Comparison of ENCODE assay signal across 11 mouse cellular contexts in genomic region chr2:71636590-71636989, GRCm38 (mm10).
DNase-seq lines count a peak whose midpoint lies in the region; ATAC-seq and TF ChIP-seq lines count a peak whose summit lies in the region.
"Had no signal": no experiment of that assay in that cellular context is flagged by ENCODE, and none has a peak within 500 bp of the region (broad histone marks: within the 10 kb centered on the region; RNA-seq: fewer than 3 reads in every experiment).

No protein-coding gene starts in this region.

- H3K4me2 ChIP-seq in hindbrain, embryonic 11.5 days (replicated peaks; ENCODE audit: low read depth, low read length) = no peak overlapping the region
- peak overlapping the region; percentile 4; the same call in 1 of the 2 replicates for H3K4me2 ChIP-seq in midbrain, embryonic 16.5 days (ENCODE audit: low read length)
- H3K4me2 ChIP-seq: heart, embryonic 12.5 days; liver, embryonic 12.5 days had no signal

- 44% methylated on average over 4 of the region's 4 CpGs for WGBS in hindbrain, embryonic 11.5 days
- 20% methylated on average over 4 of the region's 4 CpGs for WGBS in midbrain, embryonic 16.5 days

- no peak overlapping the region for H3K27ac ChIP-seq in hindbrain, embryonic 11.5 days (ENCODE audit: low read depth, low read length)
- peak overlapping the region; percentile 44; the same call in 1 of the 2 replicates for H3K27ac ChIP-seq in midbrain, embryonic 16.5 days (ENCODE audit: low read length)
- no peak overlapping the region for H3K27ac ChIP-seq in left cerebral cortex, adult 2 months
- H3K27ac ChIP-seq: liver, embryonic 12.5 days; macrophage had no signal

- intact Hi-C loops in left cerebral cortex, adult 2 months (cut with DNase I) = no loop called here

- no peaks in the 10 kb centered on the region for H3K27me3 ChIP-seq in hindbrain, embryonic 11.5 days (ENCODE audit: control insufficient read depth, insufficient read depth, low read length)
- H3K27me3 ChIP-seq in midbrain, embryonic 16.5 days (ENCODE audit: control insufficient read depth, insufficient read depth, low read depth, low read length) = no peaks in the 10 kb centered on the region
- H3K27me3 ChIP-seq: heart, embryonic 12.5 days had no signal

- H3K4me3 ChIP-seq in hindbrain, embryonic 11.5 days (ENCODE audit: low read depth, low read length) = no peak overlapping the region
- H3K4me3 ChIP-seq in midbrain, embryonic 16.5 days (ENCODE audit: low read depth, low read length) = no peak overlapping the region
- H3K4me3 ChIP-seq in left cerebral cortex, adult 2 months = no peak overlapping the region
- H3K4me3 ChIP-seq: heart, embryonic 12.5 days; liver, embryonic 12.5 days had no signal

- ATAC-seq in hindbrain, embryonic 11.5 days (ENCODE audit: low FRiP score) = peak; percentile 76; the same call in 1 of the 2 replicates
- peak; percentile 82; the same call in 1 of the 2 replicates for ATAC-seq in midbrain, embryonic 16.5 days
- ATAC-seq in erythroblast, adult 5-6 weeks (replicated peaks; ENCODE audit: low FRiP score, poor library complexity, severe bottlenecking) = no peak
- no peak for ATAC-seq in cerebellum, adult (ENCODE audit: insufficient number of reproducible peaks, low FRiP score, low TSS enrichment)
- ATAC-seq: liver, embryonic 12.5 days had no signal

- H3K4me1 ChIP-seq in hindbrain, embryonic 11.5 days (replicated peaks; ENCODE audit: control insufficient read depth, insufficient read depth, low read length) = no peaks in the 10 kb centered on the region
- peaks cover 11% of the 10 kb centered on the region for H3K4me1 ChIP-seq in midbrain, embryonic 16.5 days (ENCODE audit: control insufficient read depth, insufficient read depth, low read length)
- H3K4me1 ChIP-seq: heart, embryonic 12.5 days had no signal

- TF ChIP-seq CTCF in left cerebral cortex, adult 2 months (IDR thresholded peaks at IDR 0.05) = no peak

- H3K36me3 ChIP-seq in hindbrain, embryonic 11.5 days (ENCODE audit: control insufficient read depth, insufficient read depth, low read length) = no peaks in the 10 kb centered on the region
- no peaks in the 10 kb centered on the region for H3K36me3 ChIP-seq in midbrain, embryonic 16.5 days (ENCODE audit: control insufficient read depth, insufficient read depth, low read length)
- H3K36me3 ChIP-seq: heart, embryonic 12.5 days; liver, embryonic 12.5 days had no signal

- H3K9me3 ChIP-seq in hindbrain, embryonic 11.5 days (ENCODE audit: control insufficient read depth, low read length) = no peaks in the 10 kb centered on the region
- H3K9me3 ChIP-seq in midbrain, embryonic 16.5 days (replicated peaks; ENCODE audit: control insufficient read depth, low read length, poor library complexity, severe bottlenecking) = peaks cover 6% of the 10 kb centered on the region; the same call in 1 of the 2 replicates
- H3K9me3 ChIP-seq: liver, embryonic 12.5 days had no signal

- peak; percentile 63 to 71 for DNase-seq in right cerebral cortex, postnatal 10 days (ENCODE audit: low spot score in 2 of 2)
- no peak for DNase-seq in right cerebral cortex, postnatal 4 days
- DNase-seq in hindbrain, embryonic 11.5 days (ENCODE audit: low spot score) = peak; percentile 76
- no peak for DNase-seq in left cerebral cortex, adult 2 months (ENCODE audit: extremely low spot score in 1 of 2, low spot score in 2 of 2)
- DNase-seq: kidney, adult 2 months had no signal

- no peak overlapping the region for H3K9ac ChIP-seq in hindbrain, embryonic 11.5 days (ENCODE audit: low read depth, low read length)
- H3K9ac ChIP-seq in midbrain, embryonic 16.5 days (ENCODE audit: low read depth, low read length) = no peak overlapping the region
- H3K9ac ChIP-seq: heart, embryonic 12.5 days; liver, embryonic 12.5 days had no signal

Comparison
In these comparisons a context has a peak if more than half of its experiments do, and no peak if none do; other contexts are left out.
1. DNase-seq: peak in right cerebral cortex, postnatal 10 days (2 of 2) and hindbrain, embryonic 11.5 days (single experiment); none in right cerebral cortex, postnatal 4 days (single experiment) and left cerebral cortex, adult 2 months (0 of 2).
2. ATAC-seq: peak in hindbrain, embryonic 11.5 days (single experiment) and midbrain, embryonic 16.5 days (single experiment); none in erythroblast, adult 5-6 weeks (single experiment) and cerebellum, adult (single experiment).